Mouse (Mus musculus) megakaryocyte progenitor cell, adult 5-6 weeks (primary cell): Measurements from ENCODE around the gene Wfdc1. TPM values are rescaled to one million over a fixed set of nuclear protein-coding genes. Genes with fewer than 3 reads are reported as not detected.

ENCODE experiments used
- ATAC-seq: replicated peaks from 2 replicates; pipeline ENCODE4 v1.8.0; 2016; ENCODE audit warnings: mild to moderate bottlenecking, moderate TSS enrichment, inconsistent platforms; ENCODE audit not compliant: poor library complexity
- total RNA-seq, 2 experiments: library from RNA; stranded (forward) in 1 of 2; stranded (reverse) in 1 of 2; fragments of 157-497, 149-512 nt in 1 of 2; fragments of 200-1000 nt in 1 of 2; gene quantifications; 2 replicates each; pipeline versions ENCODE4 v1.2.3 to v1.2.4; 2015 to 2017

Wfdc1 gene
- total RNA-seq, 2 experiments from 2014 or later: not detected

DNA sequence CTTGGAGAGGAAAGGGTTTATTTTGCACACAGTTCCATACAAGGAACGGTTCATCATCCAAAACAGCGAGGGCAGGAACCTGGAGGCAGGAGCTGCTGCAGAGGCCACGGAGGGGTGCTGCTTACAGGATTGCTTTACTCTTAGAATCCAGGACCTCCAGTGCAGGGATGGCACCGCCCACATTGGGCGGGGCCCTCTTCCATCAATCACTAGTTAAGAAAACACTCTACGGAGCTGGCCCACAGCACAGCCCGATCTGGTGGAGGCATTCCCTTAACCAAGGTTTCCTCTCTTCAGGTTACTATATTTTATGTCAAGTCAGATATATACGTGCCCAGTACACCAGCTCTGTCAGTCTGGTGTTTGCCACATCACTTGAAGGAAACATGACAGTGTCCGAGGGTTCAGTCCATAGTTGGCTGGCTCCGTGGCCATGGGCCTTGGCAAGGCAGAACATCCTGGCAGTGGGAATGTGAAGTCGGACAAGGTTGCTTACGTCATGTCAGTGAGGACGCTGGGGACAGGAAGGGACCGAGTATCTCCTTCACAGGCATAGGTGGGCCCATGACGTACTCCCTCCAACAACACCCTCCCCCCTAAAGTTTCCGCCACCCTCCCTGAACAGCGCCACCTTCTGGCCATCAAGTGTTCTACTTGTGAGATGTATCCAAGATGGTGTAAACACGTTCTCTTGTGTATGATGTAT is 12.1 kb downstream of the Wfdc1 start:
- peak; percentile 63 for ATAC-seq

- ATAC-seq: no peak
Observed at GRCm38 (mm10) chr8:119679184-119679583, 13.0 kb downstream of the Wfdc1 start.

GRCm38 (mm10) chr8:119690602-119691001 is 24.4 kb downstream of the Wfdc1 start:
- ATAC-seq: no peak

- ATAC-seq: no peak
Observed at GRCm38 (mm10) chr8:119691989-119692388, 25.8 kb downstream of the Wfdc1 start.

DNA sequence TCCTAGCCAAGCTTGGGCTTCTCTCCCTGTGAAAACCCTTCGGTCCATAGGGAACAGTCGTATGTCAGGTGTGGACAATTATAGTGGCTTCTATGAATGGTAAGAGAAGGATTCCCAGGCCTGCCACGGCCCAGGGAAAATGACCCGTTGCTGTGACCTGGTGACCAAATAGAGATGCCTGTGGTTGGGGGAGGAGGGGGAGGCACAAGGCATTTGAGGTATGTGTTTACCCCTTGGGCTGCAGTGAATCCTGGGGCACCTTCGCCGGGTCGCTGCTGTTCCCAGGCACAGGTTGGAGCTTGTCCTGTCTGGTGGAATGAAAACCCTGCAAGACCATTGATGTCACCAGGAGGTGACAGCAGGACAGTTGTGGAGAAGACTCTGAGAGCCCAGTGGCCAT is 28.5 kb downstream of the Wfdc1 start:
- ATAC-seq: no peak

DNA sequence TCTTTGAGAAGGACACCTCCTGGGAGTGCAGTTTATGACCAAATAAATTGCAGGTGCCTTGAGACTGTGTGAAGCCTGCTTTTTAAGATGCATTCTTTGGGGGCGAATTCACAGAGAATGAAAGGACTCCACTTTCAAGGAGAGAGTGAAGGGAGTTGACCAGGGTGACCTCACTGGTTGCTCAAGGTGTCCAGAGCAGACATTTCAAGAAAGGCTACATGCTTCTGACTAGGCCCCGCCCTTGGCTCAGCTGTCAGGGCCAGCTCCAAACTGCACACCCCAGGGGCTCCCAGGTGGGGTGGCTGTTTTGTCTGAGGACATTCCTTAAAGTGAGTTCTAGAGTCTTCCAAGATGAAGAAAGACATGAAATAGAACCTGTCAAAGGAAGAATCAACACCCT is 31.0 kb downstream of the Wfdc1 start:
- ATAC-seq: no peak

DNA sequence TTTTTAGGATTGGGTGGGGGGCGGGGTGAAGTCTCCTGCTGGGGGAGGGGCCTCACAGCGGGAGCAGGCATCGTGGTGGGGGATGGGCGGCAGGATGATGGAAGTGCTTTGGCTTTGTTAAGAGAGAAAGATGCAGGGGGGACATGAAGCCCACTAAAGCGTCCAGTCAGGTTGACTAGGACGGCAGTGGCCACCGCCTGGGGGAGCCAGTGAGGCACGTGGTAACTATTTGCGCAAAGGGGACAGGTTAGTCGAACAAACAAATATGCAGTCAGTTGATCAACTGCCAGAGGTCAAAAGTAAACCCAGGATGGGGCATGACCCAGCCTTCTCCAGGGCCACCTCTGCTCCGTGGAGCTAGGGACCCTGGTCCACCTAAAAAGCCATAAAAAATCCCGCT is 32.8 kb downstream of the Wfdc1 start:
- ATAC-seq: peak; percentile 81

GRCm38 (mm10) chr8:119699549-119700134 is 33.5 kb downstream of the Wfdc1 start, which contains the start of gene Atp2c2:
Gene Atp2c2, plus strand, starts transcription at chr8:119700009.
- ATAC-seq: no peak

DNA sequence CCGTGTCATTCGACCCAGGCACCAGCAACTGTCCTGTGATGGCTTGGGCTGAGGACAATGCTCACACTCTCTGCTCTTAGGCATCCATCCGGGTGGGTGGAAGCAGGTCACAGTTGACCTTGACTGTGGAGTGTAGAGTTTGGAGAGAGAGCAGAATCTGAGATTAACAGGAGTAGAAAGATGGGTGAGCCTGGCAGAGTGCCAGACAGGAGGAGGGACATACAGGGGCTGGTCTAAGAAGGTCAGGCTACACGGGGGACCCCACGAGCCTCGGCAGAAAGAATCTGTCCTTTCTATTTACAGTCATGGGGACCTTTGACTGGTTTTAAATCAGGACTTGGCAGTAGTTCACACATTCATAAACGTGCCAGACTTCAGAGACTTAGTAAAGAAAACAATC is 36.8 kb downstream of the Wfdc1 start:
- ATAC-seq: no peak

- peak; percentile 38; the same call in 1 of the 2 replicates for ATAC-seq
Observed at GRCm38 (mm10) chr8:119707146-119707545, 41.0 kb downstream of the Wfdc1 start.

DNA sequence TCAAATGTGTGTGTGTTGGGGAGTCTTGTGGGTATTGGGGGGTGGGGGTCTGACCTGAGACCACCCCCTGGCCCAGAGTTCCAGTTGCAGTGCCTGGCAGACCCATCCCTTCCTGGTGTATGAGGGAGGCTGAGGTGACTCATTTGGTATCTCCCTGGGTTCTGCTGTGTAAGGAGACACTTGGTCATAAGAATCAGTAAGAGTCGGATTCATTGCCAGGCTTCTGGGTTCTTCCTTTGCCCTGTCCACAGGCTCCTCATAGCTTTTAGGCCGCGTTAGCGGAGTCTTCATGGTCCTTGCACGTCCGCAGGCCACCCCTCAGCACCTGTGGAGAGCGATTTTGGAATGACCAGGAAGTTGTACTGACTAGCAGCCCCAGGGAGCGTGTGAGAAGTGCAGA is 42.3 kb downstream of the Wfdc1 start:
- ATAC-seq: no peak

DNA sequence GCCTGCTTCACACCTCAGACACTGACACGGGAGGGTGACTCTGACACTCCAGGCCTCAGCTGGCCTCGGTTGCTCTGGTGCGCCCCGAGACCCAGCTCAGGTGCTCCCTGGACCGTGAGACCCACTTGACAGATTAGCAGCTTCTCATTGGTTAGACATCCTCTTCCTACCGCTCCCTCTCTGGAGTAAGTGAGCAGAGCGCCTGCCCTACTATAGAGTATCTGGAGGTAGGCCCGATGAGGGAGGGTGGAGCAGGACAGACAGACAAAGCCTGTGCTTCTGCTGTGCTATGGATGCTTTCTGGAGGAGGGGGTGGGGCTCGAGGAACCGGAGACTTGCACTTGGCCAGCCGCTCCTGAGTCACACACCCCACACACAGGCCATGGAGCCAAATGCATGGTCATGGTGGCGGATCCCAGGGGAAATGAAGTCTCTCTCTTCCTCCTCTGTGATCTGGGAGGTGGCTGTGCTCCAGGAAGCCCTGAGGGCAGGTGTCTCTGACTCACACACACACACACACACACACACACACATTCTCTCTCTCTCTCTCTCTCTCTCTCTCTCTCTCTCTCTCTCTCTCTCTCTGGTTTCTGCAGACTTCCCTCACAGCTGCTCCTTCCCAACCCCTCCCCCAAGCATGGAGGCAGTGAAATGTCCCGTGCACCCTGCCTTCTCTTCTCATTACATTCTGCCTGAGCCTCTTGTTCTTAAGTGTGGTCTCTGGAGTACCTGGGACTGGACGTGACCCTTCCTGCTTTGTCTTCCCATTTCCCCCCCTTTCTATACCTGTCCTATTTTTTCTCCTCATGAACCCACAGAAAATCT is 42.9 kb downstream of the Wfdc1 start:
- ATAC-seq: peak; percentile 21

DNA sequence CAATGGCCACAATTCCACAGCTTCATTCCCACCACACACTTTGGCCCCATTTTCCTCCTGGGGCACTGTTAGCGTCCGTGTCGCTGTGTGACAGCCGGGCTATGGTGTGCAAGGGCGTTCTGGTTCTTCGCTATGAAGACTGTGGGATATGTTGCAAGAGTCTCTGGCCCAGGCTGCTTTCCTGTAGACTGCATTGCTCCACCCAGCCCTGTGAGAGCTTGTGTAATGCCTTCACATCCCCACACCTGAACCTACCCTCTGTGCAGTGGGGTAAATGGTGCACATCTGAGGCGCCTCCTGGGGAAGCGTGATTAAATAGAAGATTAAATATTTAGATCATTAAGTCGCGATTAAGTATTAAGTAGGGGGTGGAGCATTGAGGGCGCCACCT is 43.5 kb downstream of the Wfdc1 start:
- ATAC-seq: peak; percentile 83

DNA sequence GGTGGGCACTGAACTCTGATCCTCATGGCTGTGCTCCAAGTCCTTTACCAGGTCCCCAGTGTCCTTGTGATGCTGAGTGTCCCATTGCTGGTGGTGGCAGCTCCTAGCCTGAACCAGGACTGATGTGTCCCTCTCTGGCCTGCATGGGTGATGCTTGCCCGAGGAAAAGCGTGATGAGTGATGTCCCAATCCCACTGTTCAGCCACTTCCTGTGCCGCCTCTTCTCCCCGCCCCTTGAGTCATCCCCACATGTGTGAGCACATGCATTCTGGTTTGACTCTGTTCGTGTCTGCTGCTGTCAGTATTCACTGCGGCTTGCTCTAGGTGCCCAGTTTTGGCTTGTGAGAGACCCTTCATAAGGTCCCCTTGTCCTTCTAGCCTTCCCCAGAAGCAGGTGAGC is 46.1 kb downstream of the Wfdc1 start:
- ATAC-seq: peak; percentile 77

GRCm38 (mm10) chr8:119713421-119713820 is 47.3 kb downstream of the Wfdc1 start:
- ATAC-seq: no peak

GRCm38 (mm10) chr8:119715221-119715620 is 49.1 kb downstream of the Wfdc1 start:
- no peak for ATAC-seq

GRCm38 (mm10) chr8:119716730-119717299 is 50.6 kb downstream of the Wfdc1 start:
- no peak for ATAC-seq

DNA sequence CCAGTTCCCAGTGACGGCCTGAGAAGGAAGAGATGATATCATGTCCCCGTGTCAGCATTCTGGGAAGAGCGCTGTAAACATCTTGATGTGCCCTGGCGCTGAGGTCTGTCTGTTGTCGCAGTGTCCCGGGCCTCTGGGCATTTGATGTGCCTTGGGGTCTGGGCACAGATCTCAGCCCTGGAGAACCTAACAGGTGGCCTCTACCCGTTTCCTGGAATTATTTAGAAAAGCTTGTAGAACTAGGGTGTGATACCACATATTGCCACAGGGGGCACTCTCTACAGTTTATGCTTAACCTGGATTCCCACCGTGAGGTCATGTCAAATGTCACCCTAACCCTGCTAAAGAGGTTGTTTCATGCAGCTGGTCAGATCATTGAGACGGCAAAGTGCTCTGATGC is 51.6 kb downstream of the Wfdc1 start:
- peak; percentile 82 for ATAC-seq

DNA sequence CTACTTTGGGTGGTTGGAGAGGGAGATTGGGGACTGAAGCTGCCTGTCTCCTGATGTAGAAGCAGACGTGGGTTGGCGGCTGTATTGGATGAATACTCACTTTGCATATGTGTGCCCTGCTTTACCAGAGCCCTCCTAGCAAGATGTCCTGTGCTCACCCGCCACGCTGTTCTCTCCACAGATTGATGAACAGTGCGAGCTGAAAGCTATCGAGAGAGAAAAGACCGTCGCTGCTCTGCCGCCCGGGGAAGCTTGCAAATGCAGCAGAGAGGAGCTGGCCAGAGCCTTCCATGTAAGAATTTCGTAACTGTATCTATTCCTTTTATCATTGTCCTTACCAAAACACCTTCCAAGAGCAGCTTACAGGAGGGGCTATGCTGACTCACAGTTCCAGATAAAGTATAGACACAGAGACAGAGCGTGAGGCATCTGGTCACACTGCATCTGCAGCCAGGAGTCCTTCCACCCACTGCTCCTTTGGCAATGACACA is 52.9 kb downstream of the Wfdc1 start:
- ATAC-seq: no peak

DNA sequence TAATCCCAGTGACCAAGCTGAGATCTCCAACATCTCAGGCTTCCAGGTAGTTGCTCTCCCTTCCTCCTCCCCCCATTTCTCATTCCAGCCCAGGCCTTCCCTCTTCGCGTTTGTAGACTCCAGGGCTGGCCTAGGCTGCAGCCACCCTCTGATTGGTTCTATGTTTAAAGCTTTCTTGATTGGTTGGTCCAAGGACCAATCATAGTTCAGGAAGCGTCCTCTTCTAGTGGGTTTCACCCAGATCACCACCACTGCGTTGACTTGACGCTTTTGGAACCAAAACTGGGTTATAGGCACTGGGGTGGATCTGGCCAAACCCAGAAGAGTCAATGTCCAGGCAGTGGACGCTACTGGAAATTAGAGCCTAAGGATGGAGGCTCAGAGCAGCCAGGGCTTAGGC is 56.2 kb downstream of the Wfdc1 start:
- ATAC-seq: no peak

- no peak for ATAC-seq
Observed at GRCm38 (mm10) chr8:119723676-119724075, 57.5 kb downstream of the Wfdc1 start.
